Mouse (Mus musculus): ENCODE results near the gene Gm7579. TPM values are rescaled to one million over a fixed set of nuclear protein-coding genes. Genes with fewer than 3 reads are reported as not detected.

Gm7579 gene
- polyA plus RNA-seq, 1 experiment: not detected

Other genes starting within 250 kb of the Gm7579 start
- 19.0 and 20.7 TPM in 2 replicates for gene Mob2, start 150.8 kb upstream of the Gm7579 start, polyA plus RNA-seq (2011; ENCODE audit: insufficient read depth, insufficient read length, low read depth, missing spikeins)
- gene Dusp8, start 116.0 kb upstream of the Gm7579 start, polyA plus RNA-seq (2011; ENCODE audit: insufficient read depth, insufficient read length, low read depth, missing spikeins): 2.0 and 2.3 TPM in 2 replicates
- not detected in 2 replicates for gene Gm45618, start 91.1 kb upstream of the Gm7579 start, polyA plus RNA-seq (2011; ENCODE audit: insufficient read depth, insufficient read length, low read depth, missing spikeins)
- gene Gm39115, start 75.8 kb upstream of the Gm7579 start, polyA plus RNA-seq (2011; ENCODE audit: insufficient read depth, insufficient read length, low read depth, missing spikeins): not detected in 2 replicates
- gene Gm45337, start 67.3 kb upstream of the Gm7579 start, polyA plus RNA-seq (2011; ENCODE audit: insufficient read depth, insufficient read length, low read depth, missing spikeins): not detected in 2 replicates
- gene Gm29735, start 54.7 kb upstream of the Gm7579 start, polyA plus RNA-seq (2011; ENCODE audit: insufficient read depth, insufficient read length, low read depth, missing spikeins): not detected in 2 replicates
- not detected in 2 replicates for gene Gm4553, start 46.1 kb upstream of the Gm7579 start, polyA plus RNA-seq (2011; ENCODE audit: insufficient read depth, insufficient read length, low read depth, missing spikeins)
- gene Krtap5-2, start 35.9 kb upstream of the Gm7579 start, polyA plus RNA-seq (2011; ENCODE audit: insufficient read depth, insufficient read length, low read depth, missing spikeins): not detected in 2 replicates
- gene Gm10153, start 21.5 kb upstream of the Gm7579 start, polyA plus RNA-seq (2011; ENCODE audit: insufficient read depth, insufficient read length, low read depth, missing spikeins): not detected in 2 replicates
- not detected in 2 replicates for gene Krtap5-3, start 10.5 kb upstream of the Gm7579 start, polyA plus RNA-seq (2011; ENCODE audit: insufficient read depth, insufficient read length, low read depth, missing spikeins)
- gene Krtap5-5, start 18.1 kb downstream of the Gm7579 start, polyA plus RNA-seq (2011; ENCODE audit: insufficient read depth, insufficient read length, low read depth, missing spikeins): not detected in 2 replicates
- gene Gm40460, start 29.2 kb downstream of the Gm7579 start, polyA plus RNA-seq (2011; ENCODE audit: insufficient read depth, insufficient read length, low read depth, missing spikeins): not detected in 2 replicates
- gene Gm2431, start 46.5 kb downstream of the Gm7579 start, polyA plus RNA-seq (2011; ENCODE audit: insufficient read depth, insufficient read length, low read depth, missing spikeins): not detected in 2 replicates
- gene Gm4559, start 62.5 kb downstream of the Gm7579 start, polyA plus RNA-seq (2011; ENCODE audit: insufficient read depth, insufficient read length, low read depth, missing spikeins): not detected in 2 replicates
- not detected in 2 replicates for gene Krtap5-1, start 85.3 kb downstream of the Gm7579 start, polyA plus RNA-seq (2011; ENCODE audit: insufficient read depth, insufficient read length, low read depth, missing spikeins)
- gene Krtap5-4, start 91.7 kb downstream of the Gm7579 start, polyA plus RNA-seq (2011; ENCODE audit: insufficient read depth, insufficient read length, low read depth, missing spikeins): not detected in 2 replicates
- gene Ifitm10, start 161.9 kb downstream of the Gm7579 start, polyA plus RNA-seq (2011; ENCODE audit: insufficient read depth, insufficient read length, low read depth, missing spikeins): 0.90 TPM in 1 of 2 replicates, not detected in the other
- not detected in 2 replicates for gene Gm49369, start 170.8 kb downstream of the Gm7579 start, polyA plus RNA-seq (2011; ENCODE audit: insufficient read depth, insufficient read length, low read depth, missing spikeins)
- 248 and 256 TPM in 2 replicates for gene Ctsd, start 176.2 kb downstream of the Gm7579 start, polyA plus RNA-seq (2011; ENCODE audit: insufficient read depth, insufficient read length, low read depth, missing spikeins)
- 0.82 TPM in 1 of 2 replicates, not detected in the other for gene Syt8, start 223.0 kb downstream of the Gm7579 start, polyA plus RNA-seq (2011; ENCODE audit: insufficient read depth, insufficient read length, low read depth, missing spikeins)
- gene Tnni2, start 229.9 kb downstream of the Gm7579 start, polyA plus RNA-seq (2011; ENCODE audit: insufficient read depth, insufficient read length, low read depth, missing spikeins): 2.1 and 4.8 TPM in 2 replicates
- 3.7 and 6.0 TPM in 2 replicates for gene Lsp1, start 248.9 kb downstream of the Gm7579 start, polyA plus RNA-seq (2011; ENCODE audit: insufficient read depth, insufficient read length, low read depth, missing spikeins)

Data from ES-Bruce4 (cell line).